Mouse (Mus musculus): ENCODE measurements at regions not wholly inside any gene's neighbourhood (a gene's known extent, or its start where the extent isn't known, plus 50 kb on each side); places are given as distances from the start of the nearest gene placed in this dataset.

DNA sequence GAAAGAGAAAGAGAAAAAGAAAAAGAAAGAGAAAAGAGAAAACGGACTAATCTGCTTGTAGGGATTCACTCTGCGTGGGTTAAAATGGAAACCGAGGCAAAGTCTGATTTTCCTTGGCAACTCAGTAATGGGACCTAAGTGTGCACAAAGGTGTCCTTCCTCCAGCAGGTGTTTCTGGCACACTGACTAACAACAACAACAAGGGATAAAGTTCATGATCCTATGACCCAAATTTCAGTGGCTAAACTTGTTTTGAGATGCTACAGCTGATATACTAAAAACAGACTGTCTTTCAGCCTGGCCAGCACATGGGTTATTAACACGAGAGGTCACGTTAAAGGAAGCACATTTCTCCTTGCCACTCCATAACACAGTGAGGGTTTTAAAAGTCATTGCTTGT, 116.7 kb downstream of the Il20rb start:
- TF ChIP-seq CTCF (IDR thresholded peaks at IDR 0.05 in 2 of 3, conservative IDR thresholded peaks at IDR 0.05 in 1 of 3; ENCODE audit: control insufficient read depth in 1 of 3, insufficient read depth in 1 of 3, low read depth in 2 of 3, low read length in 3 of 3, poor library complexity in 1 of 3, severe bottlenecking in 1 of 3) (no peak), POLR2AphosphoS5 (IDR thresholded peaks at IDR 0.05; ENCODE audit: borderline replicate concordance, low read depth, low read length) (no peak)
